Mouse (Mus musculus) cerebellum, adult 18-20 months (tissue): ENCODE measurements around the gene Gm8369.
"Not testable (repeated sequence)": the region's sequence is repeated elsewhere in the genome, so short reads cannot be mapped to it uniquely, and the experiment has no call there.

ENCODE experiments used
- DNase-seq, 2 experiments: peaks; one replicate each; pipeline ENCODE4 v3.0.0; 2021

Gm8369 gene

DNA sequence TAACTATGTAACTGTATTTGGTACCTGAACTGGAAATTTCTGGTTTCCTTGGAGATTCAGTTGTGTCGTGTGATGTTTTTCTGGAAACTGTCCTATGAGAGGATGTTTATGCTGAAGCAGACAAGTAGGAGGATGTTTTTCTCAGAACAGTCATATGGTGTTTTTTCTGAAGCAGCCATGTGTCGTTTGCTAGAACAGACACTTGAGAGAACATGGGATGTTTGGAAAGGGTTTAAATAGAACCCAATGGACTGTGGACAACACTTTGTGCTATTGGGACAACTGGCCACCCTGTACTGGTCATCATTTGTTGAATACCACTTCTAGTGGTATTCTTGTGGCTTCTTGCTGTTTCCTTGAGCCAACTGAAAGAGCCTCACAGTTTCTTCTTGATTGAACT lies at the start of gene Gm8369:
Gene Gm8369 (plus strand): TSS at position 193 of the 400 bp plus-strand sequence.
- DNase-seq: no peak

DNA sequence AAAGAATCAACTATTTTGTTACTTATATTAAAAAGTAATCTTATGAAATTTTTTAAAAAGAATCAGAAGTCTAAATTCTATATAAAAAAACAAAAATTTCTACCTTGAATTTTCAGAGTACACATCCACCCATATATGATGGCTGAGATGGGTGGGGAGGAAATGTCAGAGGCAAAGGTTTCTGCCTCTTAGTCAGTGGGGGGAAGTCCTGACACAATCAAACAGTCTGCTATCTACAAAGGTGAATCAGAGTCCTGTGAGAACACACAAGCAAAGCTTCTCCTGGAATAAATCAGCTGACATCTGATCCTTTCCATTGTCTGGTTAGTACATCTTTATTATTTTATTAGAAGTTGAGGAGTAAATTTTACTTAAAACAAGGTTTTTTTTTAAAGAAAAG lies 42.4 kb upstream of the Gm8369 start, which contains the start of gene Ms4a4b:
Gene Ms4a4b (plus strand): TSS at position 216 of the 400 bp plus-strand sequence.
- no peak for DNase-seq

DNA sequence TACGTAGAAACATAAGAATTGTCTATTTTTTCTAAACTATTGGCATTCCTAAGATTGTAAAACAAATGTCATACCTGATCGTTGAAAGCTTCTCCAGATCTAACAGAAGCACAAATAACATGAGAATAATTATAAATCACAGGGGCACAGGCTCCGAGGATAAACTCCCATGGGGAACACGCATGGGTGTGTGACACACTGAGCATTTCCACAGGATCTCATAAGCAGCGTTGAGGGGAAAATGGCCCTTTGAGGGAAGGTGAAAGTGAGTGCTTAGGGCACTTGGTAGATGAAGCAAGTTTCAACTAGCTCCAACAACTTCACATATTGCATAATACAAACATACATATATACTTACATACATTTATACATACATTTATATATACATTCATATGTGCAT lies 41.8 kb upstream of the Gm8369 start:
- DNase-seq: no peak

DNA sequence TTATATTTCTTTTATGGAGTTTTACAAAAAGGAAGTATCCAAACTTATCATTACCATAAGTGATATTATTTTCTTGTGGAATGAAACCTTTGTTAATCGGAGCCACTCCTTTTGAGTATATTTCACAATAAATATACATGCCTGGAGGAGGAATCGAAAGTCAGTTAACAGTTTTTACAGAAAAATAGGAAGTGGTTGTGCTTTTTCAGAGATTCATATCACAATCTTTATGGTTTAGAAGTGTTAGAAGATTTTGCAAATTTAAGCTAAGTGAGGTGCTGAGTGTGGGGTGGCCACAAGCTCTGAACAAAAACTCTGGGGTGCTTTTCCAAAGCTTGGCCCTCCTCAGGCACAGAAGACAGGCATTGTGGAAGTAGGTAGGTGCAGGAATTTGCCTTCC lies 38.5 kb upstream of the Gm8369 start:
- DNase-seq: no peak

GRCm38 (mm10) chr19:11459041-11459440 lies 26.7 kb upstream of the Gm8369 start:
- DNase-seq: not testable (repeated sequence)

GRCm38 (mm10) chr19:11464795-11465194 lies 20.9 kb upstream of the Gm8369 start:
- not testable (repeated sequence) for DNase-seq

- DNase-seq: no peak
Observed at GRCm38 (mm10) chr19:11466471-11466870, 19.3 kb upstream of the Gm8369 start.

DNA sequence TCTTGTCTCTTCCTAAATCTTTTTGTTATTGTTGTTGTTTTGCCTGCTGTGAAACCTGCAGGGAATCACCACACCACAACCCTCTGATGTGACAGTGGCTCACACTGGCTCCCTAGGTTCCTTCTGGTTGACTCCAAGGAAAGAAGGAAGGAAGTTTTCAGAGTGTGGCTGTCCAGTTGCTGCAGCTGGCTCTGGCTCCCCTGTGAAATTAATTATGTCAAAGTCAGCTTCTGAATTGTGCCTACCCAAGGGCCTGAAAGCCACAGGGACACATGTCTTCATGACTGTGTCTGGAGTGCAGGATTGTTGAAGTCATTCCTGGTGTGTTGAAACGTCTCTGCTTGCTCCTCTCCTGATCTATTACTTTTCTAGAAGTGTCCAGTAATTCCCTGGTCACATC lies 17.4 kb upstream of the Gm8369 start:
- DNase-seq: not testable (repeated sequence)

- DNase-seq: not testable (repeated sequence)
Observed at GRCm38 (mm10) chr19:11469215-11469614, 16.5 kb upstream of the Gm8369 start, which contains the start of gene Ms4a6c. Gene Ms4a6c, plus strand, starts transcription at chr19:11469366.

- no peak for DNase-seq
Observed at GRCm38 (mm10) chr19:11479714-11480113, 6.0 kb upstream of the Gm8369 start.

DNA sequence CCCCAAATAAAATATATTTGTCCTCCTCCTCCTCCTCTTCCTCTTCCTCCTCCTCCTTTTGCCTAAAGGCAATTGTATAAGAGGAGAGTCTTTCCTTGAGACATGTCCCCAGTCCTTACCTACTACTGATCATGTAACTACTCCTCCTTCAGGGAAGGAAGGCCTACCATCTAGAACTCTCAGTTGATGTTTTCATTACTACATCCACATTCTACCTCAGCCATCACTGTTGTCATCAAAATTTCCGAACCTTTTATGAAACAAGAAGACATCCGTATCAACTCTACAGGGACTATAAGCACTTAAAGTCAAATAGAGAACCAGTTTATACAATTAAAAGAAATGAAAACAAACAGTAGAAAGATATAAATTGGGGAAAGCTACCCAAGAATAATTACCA lies 3.1 kb upstream of the Gm8369 start:
- no peak for DNase-seq

- no peak for DNase-seq
Observed at GRCm38 (mm10) chr19:11483941-11484340, 1.8 kb upstream of the Gm8369 start.

DNA sequence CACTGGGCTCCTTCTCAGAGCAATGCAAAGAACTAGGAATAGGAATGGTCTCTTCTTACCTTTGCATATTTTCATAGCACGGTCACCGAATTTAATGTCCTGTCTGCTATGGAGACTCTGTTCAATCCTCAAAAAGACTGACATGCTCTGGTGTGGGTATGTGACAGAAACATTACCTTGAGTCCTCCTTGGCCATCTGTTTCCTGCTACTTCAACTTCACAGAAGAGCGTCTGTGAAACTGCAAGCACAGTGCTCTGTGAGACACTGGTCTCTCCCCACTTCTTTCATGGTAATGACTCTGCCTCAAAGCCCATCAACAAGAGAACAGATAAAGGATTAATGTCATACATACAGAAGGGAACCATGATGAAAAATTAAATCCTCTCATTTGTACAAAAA lies 1.4 kb upstream of the Gm8369 start:
- DNase-seq: no peak

- no peak for DNase-seq
Observed at GRCm38 (mm10) chr19:11485266-11485665, 472 bp upstream of the Gm8369 start.

GRCm38 (mm10) chr19:11486599-11486998 lies 861 bp downstream of the Gm8369 start:
- no peak for DNase-seq

GRCm38 (mm10) chr19:11491406-11492189 lies 5.9 kb downstream of the Gm8369 start:
- no peak for DNase-seq

DNA sequence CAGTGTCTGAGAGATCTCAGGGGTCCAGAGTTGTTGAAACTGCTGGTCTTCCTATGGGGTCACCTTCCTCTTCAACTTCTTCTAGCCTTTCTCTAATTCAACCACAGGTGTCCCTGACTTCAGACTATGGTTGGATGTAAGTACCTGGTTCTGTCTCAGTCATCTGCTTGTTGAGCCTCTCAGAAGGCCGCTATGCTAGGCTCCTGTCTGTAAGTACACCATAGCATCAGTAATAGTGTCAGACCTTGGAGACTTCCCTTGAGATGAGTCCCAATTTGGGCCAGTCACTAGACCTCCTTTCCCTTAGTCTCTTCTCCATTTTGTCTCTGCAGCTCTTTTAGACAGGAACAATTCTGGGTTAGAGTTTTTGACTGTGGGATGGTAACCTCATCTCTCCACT lies 6.9 kb downstream of the Gm8369 start:
- no peak for DNase-seq

- DNase-seq: no peak
Observed at GRCm38 (mm10) chr19:11494519-11494918, 8.8 kb downstream of the Gm8369 start.

GRCm38 (mm10) chr19:11496361-11496760 lies 10.6 kb downstream of the Gm8369 start:
- no peak for DNase-seq

DNA sequence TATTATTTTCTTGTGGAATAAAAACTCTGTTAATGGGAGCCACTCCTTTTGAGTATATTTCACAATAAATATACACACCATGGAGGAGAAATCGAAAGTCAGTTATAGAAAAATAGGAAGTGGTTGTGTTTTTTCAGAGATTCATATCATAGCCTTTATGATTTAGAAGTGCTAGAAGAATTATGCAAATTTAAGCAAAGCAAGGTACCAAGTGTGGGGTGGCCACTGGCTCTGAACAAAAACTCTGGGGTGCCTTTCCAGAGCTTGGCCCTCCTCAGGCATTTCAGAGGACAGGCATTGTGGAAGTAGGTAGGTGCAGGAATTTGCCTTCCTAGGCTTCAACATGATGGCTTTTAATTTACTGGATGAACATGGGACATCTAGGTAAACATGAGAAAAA lies 11.6 kb downstream of the Gm8369 start:
- DNase-seq: not testable (repeated sequence)

DNA sequence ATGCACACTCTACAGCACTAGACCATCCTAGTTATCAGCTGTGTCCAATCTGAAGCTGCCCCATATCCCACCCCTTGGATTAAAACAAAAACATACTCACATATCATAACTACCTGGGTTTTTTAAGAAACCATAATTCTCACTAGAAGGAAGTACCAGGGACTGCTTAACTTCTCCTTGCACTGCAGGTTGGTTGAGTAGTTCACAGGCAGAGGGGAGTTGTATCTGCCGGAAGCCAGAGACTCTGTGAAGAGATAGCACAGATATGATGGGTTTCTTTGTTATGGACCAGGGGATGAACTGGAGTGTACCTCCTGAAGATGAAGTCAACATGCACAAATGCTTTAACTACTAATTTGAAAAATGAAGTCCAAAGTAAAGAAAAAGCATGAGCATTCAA lies 15.1 kb downstream of the Gm8369 start:
- DNase-seq: no peak

DNA sequence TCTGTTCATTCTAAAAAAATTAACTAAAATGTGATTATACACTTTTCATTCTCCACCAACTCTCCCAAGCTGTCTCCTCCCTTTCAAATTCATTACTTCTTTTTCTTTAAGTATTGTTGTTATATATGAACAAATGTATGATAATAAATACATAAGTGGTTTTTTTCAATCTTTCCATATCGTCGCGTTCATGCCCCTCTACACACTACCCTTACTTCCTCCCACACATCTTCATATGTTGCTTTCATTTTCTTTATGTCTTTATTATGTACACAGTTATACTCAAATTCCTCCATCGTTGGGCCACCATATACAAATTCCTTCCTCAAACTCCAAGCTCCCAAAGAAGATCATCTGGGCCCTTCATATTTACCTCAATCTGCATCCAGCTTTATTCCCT lies 15.6 kb downstream of the Gm8369 start:
- no peak for DNase-seq

DNA sequence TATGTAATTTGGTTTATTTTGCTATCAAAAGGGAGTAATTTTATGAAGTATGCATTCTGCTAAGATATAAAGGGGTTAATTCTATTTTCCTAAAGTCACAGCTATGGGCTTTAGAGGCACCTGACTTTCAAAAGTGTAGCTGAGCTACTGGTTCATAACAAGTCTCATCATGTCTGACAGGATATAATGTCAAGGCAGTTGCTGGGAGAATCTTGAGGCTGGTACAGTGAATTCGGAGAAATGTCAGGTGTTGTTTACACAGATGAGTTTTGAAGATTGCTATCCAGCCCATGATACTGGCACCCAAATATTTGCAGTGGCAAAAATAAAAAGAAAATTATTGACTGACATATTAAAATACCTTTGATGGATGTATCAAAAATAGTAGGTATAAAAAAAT lies 19.1 kb downstream of the Gm8369 start:
- no peak for DNase-seq

DNA sequence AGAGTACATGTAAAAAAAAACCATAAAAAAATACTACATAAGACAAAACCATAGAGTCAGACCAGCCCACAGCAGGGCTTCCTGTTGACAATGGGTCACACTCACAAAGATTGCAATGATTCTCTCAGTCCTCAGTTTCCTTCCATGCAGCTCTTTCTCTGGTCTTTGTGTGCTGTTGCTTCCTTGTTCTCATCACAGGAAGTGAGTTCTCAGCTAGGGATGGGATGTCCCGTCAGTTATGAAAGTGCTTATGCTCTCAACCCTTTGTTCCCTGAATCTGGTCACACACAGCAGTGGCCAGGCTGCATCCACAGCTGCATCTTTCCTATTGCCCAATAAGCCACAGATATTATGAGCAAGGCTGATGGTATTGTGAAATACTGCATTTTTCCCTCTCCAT lies 27.7 kb downstream of the Gm8369 start:
- DNase-seq: no peak

GRCm38 (mm10) chr19:11516246-11516645 lies 30.5 kb downstream of the Gm8369 start, which contains the start of gene Ms4a6b:
Gene Ms4a6b, plus strand, starts transcription at chr19:11516512.
- DNase-seq: no peak
